Mouse (Mus musculus) gastrocnemius, postnatal 36 days (tissue): ENCODE results near the gene Amy2a3. TPM values are rescaled to one million over a fixed set of nuclear protein-coding genes. Genes with fewer than 3 reads are reported as not detected.
"Not testable (repeated sequence)": the region's sequence is repeated elsewhere in the genome, so short reads cannot be mapped to it uniquely, and the experiment has no call there.

Experiments used
- DNase-seq, 2 experiments: peaks; one replicate each; pipeline ENCODE4 v3.0.0; 2022
- intact Hi-C: fragments of 180-260 bp; cut with DNase I; formaldehyde crosslinking; loops from one replicate; pipeline ENCODE4 v1.15.1; 2025
- long read RNA-seq, 2 experiments: library from polyadenylated mRNA; stranded (forward); transcript quantifications; one replicate each; pipeline ENCODE4 v2.0.0; 2021
- total RNA-seq, 2 experiments: library from RNA; stranded (reverse); gene quantifications; 2 replicates each; pipeline ENCODE4 v1.2.3; 2021

Amy2a3 gene
- not detected for total RNA-seq
- long read RNA-seq, experiment 1 = 0 reads
- long read RNA-seq, experiment 2 = 0 reads

DNA sequence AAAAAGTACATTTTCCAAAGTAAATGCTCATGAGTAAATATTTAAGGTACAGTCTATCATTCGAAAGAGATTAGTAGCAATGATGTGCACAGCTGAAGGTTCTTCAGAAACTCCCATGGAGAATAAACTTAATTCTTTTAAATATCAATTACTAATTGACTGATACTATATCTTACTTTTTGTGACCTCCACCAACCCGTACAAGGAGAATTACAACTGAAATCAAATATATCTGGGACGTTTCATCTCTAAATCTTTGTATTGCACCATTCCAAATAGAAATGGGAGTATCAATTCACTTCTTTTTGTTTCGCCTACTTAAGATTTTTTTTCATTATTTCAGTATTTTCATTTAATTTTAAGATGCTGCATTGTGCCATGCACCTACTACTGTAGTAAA is at the start of gene Amy2a3:
Amy2a3 (minus strand) TSS at position 101 of the 400 bp plus-strand sequence.
- DNase-seq, intact Hi-C loops: not testable (repeated sequence)

DNA sequence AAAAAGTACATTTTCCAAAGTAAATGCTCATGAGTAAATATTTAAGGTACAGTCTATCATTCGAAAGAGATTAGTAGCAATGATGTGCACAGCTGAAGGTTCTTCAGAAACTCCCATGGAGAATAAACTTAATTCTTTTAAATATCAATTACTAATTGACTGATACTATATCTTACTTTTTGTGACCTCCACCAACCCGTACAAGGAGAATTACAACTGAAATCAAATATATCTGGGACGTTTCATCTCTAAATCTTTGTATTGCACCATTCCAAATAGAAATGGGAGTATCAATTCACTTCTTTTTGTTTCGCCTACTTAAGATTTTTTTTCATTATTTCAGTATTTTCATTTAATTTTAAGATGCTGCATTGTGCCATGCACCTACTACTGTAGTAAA is 32.7 kb upstream of the Amy2a3 start, which contains the start of gene Amy2a2:
Amy2a2 (minus strand) TSS at position 101 of the 400 bp plus-strand sequence.
- DNase-seq, intact Hi-C loops: not testable (repeated sequence)

DNA sequence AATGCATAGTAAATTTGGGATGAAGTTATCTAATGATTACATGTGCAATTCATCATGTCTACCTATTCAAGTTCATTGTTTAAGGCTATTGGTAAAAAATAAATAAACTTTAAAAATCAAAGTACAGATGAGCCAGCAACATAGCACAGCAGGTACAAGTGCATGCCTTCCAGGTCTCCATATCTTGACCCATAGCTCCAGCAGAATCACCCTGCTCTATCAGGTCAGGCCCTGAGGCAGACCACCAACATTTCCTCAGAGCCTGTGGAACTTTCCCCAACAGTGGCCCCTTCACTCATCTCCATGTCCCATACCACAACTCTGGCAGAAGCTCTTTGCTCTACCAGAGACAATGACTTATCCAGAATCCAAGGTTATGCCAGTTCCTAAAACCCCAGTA is 21.6 kb upstream of the Amy2a3 start:
- intact Hi-C loops, DNase-seq: not testable (repeated sequence)

DNA sequence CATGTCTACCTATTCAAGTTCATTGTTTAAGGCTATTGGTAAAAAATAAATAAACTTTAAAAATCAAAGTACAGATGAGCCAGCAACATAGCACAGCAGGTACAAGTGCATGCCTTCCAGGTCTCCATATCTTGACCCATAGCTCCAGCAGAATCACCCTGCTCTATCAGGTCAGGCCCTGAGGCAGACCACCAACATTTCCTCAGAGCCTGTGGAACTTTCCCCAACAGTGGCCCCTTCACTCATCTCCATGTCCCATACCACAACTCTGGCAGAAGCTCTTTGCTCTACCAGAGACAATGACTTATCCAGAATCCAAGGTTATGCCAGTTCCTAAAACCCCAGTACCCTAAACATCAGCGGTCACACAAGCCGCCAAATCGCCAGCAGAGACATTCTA is 10.9 kb downstream of the Amy2a3 start:
- intact Hi-C loops = not testable (repeated sequence)

DNA sequence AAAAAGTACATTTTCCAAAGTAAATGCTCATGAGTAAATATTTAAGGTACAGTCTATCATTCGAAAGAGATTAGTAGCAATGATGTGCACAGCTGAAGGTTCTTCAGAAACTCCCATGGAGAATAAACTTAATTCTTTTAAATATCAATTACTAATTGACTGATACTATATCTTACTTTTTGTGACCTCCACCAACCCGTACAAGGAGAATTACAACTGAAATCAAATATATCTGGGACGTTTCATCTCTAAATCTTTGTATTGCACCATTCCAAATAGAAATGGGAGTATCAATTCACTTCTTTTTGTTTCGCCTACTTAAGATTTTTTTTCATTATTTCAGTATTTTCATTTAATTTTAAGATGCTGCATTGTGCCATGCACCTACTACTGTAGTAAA is 32.5 kb downstream of the Amy2a3 start, which contains the start of gene Amy2a4:
Amy2a4 (minus strand) TSS at position 101 of the 400 bp plus-strand sequence.
- intact Hi-C loops, DNase-seq: not testable (repeated sequence)

More for the DNA sequence above, 10.9 kb downstream of the Amy2a3 start:
- DNase-seq = not testable (repeated sequence)

DNA sequence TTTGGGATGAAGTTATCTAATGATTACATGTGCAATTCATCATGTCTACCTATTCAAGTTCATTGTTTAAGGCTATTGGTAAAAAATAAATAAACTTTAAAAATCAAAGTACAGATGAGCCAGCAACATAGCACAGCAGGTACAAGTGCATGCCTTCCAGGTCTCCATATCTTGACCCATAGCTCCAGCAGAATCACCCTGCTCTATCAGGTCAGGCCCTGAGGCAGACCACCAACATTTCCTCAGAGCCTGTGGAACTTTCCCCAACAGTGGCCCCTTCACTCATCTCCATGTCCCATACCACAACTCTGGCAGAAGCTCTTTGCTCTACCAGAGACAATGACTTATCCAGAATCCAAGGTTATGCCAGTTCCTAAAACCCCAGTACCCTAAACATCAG is 43.6 kb downstream of the Amy2a3 start:
- DNase-seq, intact Hi-C loops: not testable (repeated sequence)

DNA sequence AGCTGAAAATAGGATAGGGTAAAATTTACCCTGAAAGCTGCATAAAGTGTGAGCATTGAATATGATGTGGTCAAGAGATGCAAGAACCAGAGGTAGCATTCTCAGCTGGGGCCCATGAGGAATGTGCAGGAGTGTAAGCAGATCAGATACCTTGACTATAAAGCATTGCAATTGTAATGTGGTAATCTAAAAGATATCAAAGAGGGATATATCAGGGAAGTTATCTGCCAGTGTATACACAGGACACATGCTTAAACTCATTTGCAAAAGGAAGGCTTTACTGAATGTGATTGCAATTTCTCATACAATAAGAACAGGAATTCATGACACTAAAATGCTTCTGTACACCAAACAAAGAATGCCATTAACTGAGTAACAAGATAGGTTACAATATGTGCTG is 44.3 kb downstream of the Amy2a3 start:
- intact Hi-C loops, DNase-seq: not testable (repeated sequence)

Other genes starting within 250 kb of the Amy2a3 start
- not detected for gene Amy2a5, start 65.2 kb downstream of the Amy2a3 start, total RNA-seq
- not detected for gene Amy2a4, start 32.6 kb downstream of the Amy2a3 start, total RNA-seq
- not detected for gene Amy2a2, start 32.6 kb upstream of the Amy2a3 start, total RNA-seq
- not detected for gene Amy2a1, start 208.4 kb upstream of the Amy2a3 start, total RNA-seq